Mouse (Mus musculus): Measurements from ENCODE around the gene Chil1. TPM values are rescaled to one million over a fixed set of nuclear protein-coding genes. Genes with fewer than 3 reads are reported as not detected.

Gene Chil1
- polyA plus RNA-seq, 1 experiment from 2014 or later: 2.5 TPM

Other genes starting within 250 kb of the Chil1 start
- 2.2 and 3.3 TPM in 2 replicates for gene Fmod, start 144.9 kb upstream of the Chil1 start, polyA plus RNA-seq (2016; fragmentation: Nextera tagmentation; extraction: Ambion mirVana)
- gene Btg2, start 103.1 kb upstream of the Chil1 start, polyA plus RNA-seq (2016; fragmentation: Nextera tagmentation; extraction: Ambion mirVana): 128 and 135 TPM in 2 replicates
- not detected in 2 replicates for gene Chit1, start 70.9 kb upstream of the Chil1 start, polyA plus RNA-seq (2016; fragmentation: Nextera tagmentation; extraction: Ambion mirVana)
- gene Mybph, start 11.3 kb downstream of the Chil1 start, polyA plus RNA-seq (2016; fragmentation: Nextera tagmentation; extraction: Ambion mirVana): 0.15 and 0.34 TPM in 2 replicates
- 1.4 and 1.8 TPM in 2 replicates for gene Adora1, start 53.3 kb downstream of the Chil1 start, polyA plus RNA-seq (2016; fragmentation: Nextera tagmentation; extraction: Ambion mirVana)
- 1.2 TPM in 1 of 2 replicates, not detected in the other for gene Myog, start 107.8 kb downstream of the Chil1 start, polyA plus RNA-seq (2016; fragmentation: Nextera tagmentation; extraction: Ambion mirVana)
- gene Ppfia4, start 150.8 kb downstream of the Chil1 start, polyA plus RNA-seq (2016; fragmentation: Nextera tagmentation; extraction: Ambion mirVana): 3.1 and 3.2 TPM in 2 replicates
- 130 and 131 TPM in 2 replicates for gene Tmem183a, start 179.8 kb downstream of the Chil1 start, polyA plus RNA-seq (2016; fragmentation: Nextera tagmentation; extraction: Ambion mirVana)
- gene 4933406M09Rik, start 203.8 kb downstream of the Chil1 start, polyA plus RNA-seq (2016; fragmentation: Nextera tagmentation; extraction: Ambion mirVana): not detected in 2 replicates
- 19.2 and 21.5 TPM in 2 replicates for gene Cyb5r1, start 223.4 kb downstream of the Chil1 start, polyA plus RNA-seq (2016; fragmentation: Nextera tagmentation; extraction: Ambion mirVana)
- gene Adipor1, start 233.2 kb downstream of the Chil1 start, polyA plus RNA-seq (2016; fragmentation: Nextera tagmentation; extraction: Ambion mirVana): 61.1 and 65.1 TPM in 2 replicates